Mouse (Mus musculus): ENCODE measurements around the gene Asb10.

DNA sequence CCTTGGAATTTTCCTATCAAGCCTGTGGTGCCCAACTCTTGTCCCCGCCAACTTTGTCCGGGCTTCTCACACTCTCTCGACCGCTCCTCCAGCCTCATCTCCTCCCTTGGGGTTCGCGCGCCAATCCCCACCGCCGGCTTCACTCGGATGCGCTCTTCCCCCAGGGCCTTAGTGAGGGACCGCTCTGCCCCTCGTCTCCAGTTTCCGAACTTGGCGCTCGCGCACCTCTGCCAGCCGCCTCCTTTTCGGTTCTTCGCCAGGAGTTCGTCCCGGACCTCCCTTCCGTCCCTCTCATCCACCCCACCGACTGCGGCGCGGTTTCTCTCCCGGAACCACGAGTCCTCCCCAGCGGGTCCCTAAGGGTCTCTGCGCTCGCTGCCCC lies 36.0 kb upstream of the Asb10 start:
- TF ChIP-seq ZNF384 (IDR thresholded peaks at IDR 0.05; ENCODE audit: low read depth, low read length) = no peak
- TF ChIP-seq HCFC1 (IDR thresholded peaks at IDR 0.05; ENCODE audit: borderline replicate concordance, insufficient read depth, low read length) = no peak
